In the genomic region with DNA sequence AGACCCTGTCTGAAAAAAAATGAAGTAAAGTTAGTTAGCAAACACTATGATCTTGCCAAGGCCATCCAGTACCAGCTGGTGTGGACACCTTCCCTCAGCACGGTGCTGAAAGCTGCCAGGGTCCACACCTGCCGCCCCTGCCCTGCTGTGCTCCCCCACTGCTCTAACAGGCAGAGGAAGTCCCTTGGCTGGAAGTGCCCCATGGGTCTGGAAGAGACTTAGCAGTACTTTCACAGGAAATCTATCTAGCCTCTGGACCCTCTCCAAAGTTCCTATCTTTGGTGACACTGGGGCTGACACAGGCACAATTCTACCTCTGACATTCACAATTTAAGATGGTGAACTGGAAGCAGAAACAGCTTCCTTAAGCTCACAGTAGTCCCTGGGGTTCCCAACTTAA, we compare ENCODE assay signal across 12 mouse cellular contexts.
DNase-seq lines count a peak whose midpoint lies in the region; ATAC-seq and TF ChIP-seq lines count a peak whose summit lies in the region.
"Had no signal": no experiment of that assay in that cellular context is flagged by ENCODE, and none has a peak within 500 bp of the region (broad histone marks: within the 10 kb centered on the region; RNA-seq: fewer than 3 reads in every experiment).

No protein-coding gene starts in this region.

- no peak overlapping the region for H3K4me2 ChIP-seq in forebrain, embryonic 15.5 days (replicated peaks)
- no peak overlapping the region for H3K4me2 ChIP-seq in forebrain, postnatal 0 days (ENCODE audit: low read depth)
- no peak overlapping the region for H3K4me2 ChIP-seq in heart, embryonic 13.5 days
- H3K4me2 ChIP-seq in heart, postnatal 0 days (ENCODE audit: low read depth, low read length): no peak overlapping the region
- H3K4me2 ChIP-seq: embryonic facial prominence, embryonic 13.5 days; limb, embryonic 15.5 days; lung, embryonic 15.5 days; neural tube, embryonic 13.5 days had no signal

- no peak for TF ChIP-seq POLR2A in bone marrow macrophage, adult 2 months (IDR thresholded peaks at IDR 0.05; ENCODE audit: borderline replicate concordance, low read depth, low read length)

- no peaks in the 10 kb centered on the region for H3K36me3 ChIP-seq in forebrain, embryonic 15.5 days
- H3K36me3 ChIP-seq in forebrain, postnatal 0 days (ENCODE audit: insufficient read depth): no peaks in the 10 kb centered on the region; the same call in 1 of the 2 replicates
- H3K36me3 ChIP-seq in heart, embryonic 13.5 days: peaks cover 3% of the 10 kb centered on the region; the same call in 1 of the 2 replicates
- peaks cover 16% of the 10 kb centered on the region; the same call in 1 of the 2 replicates for H3K36me3 ChIP-seq in heart, postnatal 0 days (replicated peaks; ENCODE audit: control insufficient read depth, insufficient read depth, low read length)
- peaks cover 4% of the 10 kb centered on the region; the same call in 1 of the 2 replicates for H3K36me3 ChIP-seq in embryonic facial prominence, embryonic 10.5 days (replicated peaks)
- H3K36me3 ChIP-seq: forebrain, embryonic 10.5 days; lung, embryonic 15.5 days had no signal

- WGBS in forebrain, embryonic 15.5 days: 71% methylated on average over 2 of the region's 2 CpGs
- 63% methylated on average over 2 of the region's 2 CpGs for WGBS in forebrain, postnatal 0 days
- 25% methylated on average over 2 of the region's 2 CpGs for WGBS in heart, embryonic 13.5 days
- WGBS in heart, postnatal 0 days: 14% methylated on average over 2 of the region's 2 CpGs
- WGBS in embryonic facial prominence, embryonic 10.5 days: 64% methylated on average over 2 of the region's 2 CpGs

- TF ChIP-seq CTCF in forebrain, postnatal 0 days (IDR thresholded peaks at IDR 0.05; ENCODE audit: low read depth): no peak
- TF ChIP-seq CTCF in bone marrow macrophage, adult 2 months (IDR thresholded peaks at IDR 0.05; ENCODE audit: low read depth, low read length): no peak
- TF ChIP-seq CTCF in heart, postnatal 0 days (IDR thresholded peaks at IDR 0.05; ENCODE audit: low read depth): no peak

- H3K27me3 ChIP-seq in forebrain, embryonic 15.5 days: no peaks in the 10 kb centered on the region
- H3K27me3 ChIP-seq in forebrain, postnatal 0 days (ENCODE audit: insufficient read depth, low read length): no peaks in the 10 kb centered on the region
- no peaks in the 10 kb centered on the region for H3K27me3 ChIP-seq in heart, embryonic 13.5 days (replicated peaks)
- no peaks in the 10 kb centered on the region for H3K27me3 ChIP-seq in heart, postnatal 0 days (ENCODE audit: control insufficient read depth, insufficient read depth, low read length)
- H3K27me3 ChIP-seq in embryonic facial prominence, embryonic 10.5 days (replicated peaks; ENCODE audit: low read depth, poor library complexity, severe bottlenecking): no peaks in the 10 kb centered on the region
- H3K27me3 ChIP-seq: embryonic facial prominence, embryonic 13.5 days; limb, embryonic 15.5 days; lung, embryonic 15.5 days; neural tube, embryonic 13.5 days had no signal

- no peak overlapping the region for H3K4me3 ChIP-seq in forebrain, embryonic 15.5 days
- no peak overlapping the region for H3K4me3 ChIP-seq in forebrain, postnatal 0 days (ENCODE audit: low read depth, low read length)
- H3K4me3 ChIP-seq in heart, embryonic 13.5 days: no peak overlapping the region
- no peak overlapping the region for H3K4me3 ChIP-seq in bone marrow macrophage, adult 2 months (ENCODE audit: insufficient read depth, low read length)
- no peak overlapping the region for H3K4me3 ChIP-seq in heart, postnatal 0 days (ENCODE audit: low read depth, low read length)
- H3K4me3 ChIP-seq in embryonic facial prominence, embryonic 10.5 days: no peak overlapping the region
- H3K4me3 ChIP-seq: embryonic facial prominence, embryonic 13.5 days; forebrain, embryonic 10.5 days; limb, embryonic 15.5 days; lung, embryonic 15.5 days; neural tube, embryonic 13.5 days had no signal

- no peak for TF ChIP-seq EP300 in heart, postnatal 0 days (IDR thresholded peaks at IDR 0.05; ENCODE audit: low read depth)

- 0 out of 2 replicates have a peak, but pooled peaks have one; percentile 20 for ATAC-seq in forebrain, embryonic 15.5 days (replicated peaks)
- ATAC-seq in forebrain, postnatal 0 days: no peak
- no peak for ATAC-seq in heart, embryonic 13.5 days (ENCODE audit: extremely low read depth, insufficient number of reproducible peaks, low FRiP score, low TSS enrichment)
- peak; percentile 13 for ATAC-seq in heart, postnatal 0 days (ENCODE audit: insufficient read depth, low read depth)

- no peak overlapping the region for H3K9ac ChIP-seq in forebrain, embryonic 15.5 days (replicated peaks)
- H3K9ac ChIP-seq in forebrain, postnatal 0 days: no peak overlapping the region
- H3K9ac ChIP-seq in heart, embryonic 13.5 days: no peak overlapping the region
- no peak overlapping the region for H3K9ac ChIP-seq in heart, postnatal 0 days (replicated peaks; ENCODE audit: low read depth, low read length)
- H3K9ac ChIP-seq: embryonic facial prominence, embryonic 13.5 days; limb, embryonic 15.5 days; neural tube, embryonic 13.5 days had no signal

- H3K27ac ChIP-seq in forebrain, embryonic 15.5 days (replicated peaks): no peak overlapping the region
- H3K27ac ChIP-seq in forebrain, postnatal 0 days (ENCODE audit: low read depth, low read length): no peak overlapping the region
- H3K27ac ChIP-seq in heart, embryonic 13.5 days (replicated peaks): peak overlapping the region; percentile 80
- peak overlapping the region; percentile 48 for H3K27ac ChIP-seq in bone marrow macrophage, adult 2 months (ENCODE audit: insufficient read depth, low read depth, low read length)
- H3K27ac ChIP-seq in heart, postnatal 0 days (ENCODE audit: low read depth): peak overlapping the region; percentile 82
- no peak overlapping the region for H3K27ac ChIP-seq in embryonic facial prominence, embryonic 10.5 days (replicated peaks)
- H3K27ac ChIP-seq: forebrain, embryonic 10.5 days; limb, embryonic 15.5 days; neural tube, embryonic 13.5 days had no signal

- no peaks in the 10 kb centered on the region for H3K9me3 ChIP-seq in forebrain, embryonic 15.5 days
- no peaks in the 10 kb centered on the region for H3K9me3 ChIP-seq in forebrain, postnatal 0 days (ENCODE audit: low read length)
- no peaks in the 10 kb centered on the region for H3K9me3 ChIP-seq in heart, embryonic 13.5 days
- H3K9me3 ChIP-seq in heart, postnatal 0 days (replicated peaks; ENCODE audit: control insufficient read depth, low read length): no peaks in the 10 kb centered on the region
- no peaks in the 10 kb centered on the region for H3K9me3 ChIP-seq in embryonic facial prominence, embryonic 10.5 days
- H3K9me3 ChIP-seq: embryonic facial prominence, embryonic 13.5 days; forebrain, embryonic 10.5 days; limb, embryonic 15.5 days; lung, embryonic 15.5 days; neural tube, embryonic 13.5 days had no signal

- intact Hi-C loops in heart, postnatal 10 days (cut with DNase I): no loop called here

- no peak for DNase-seq in forebrain, postnatal 0 days
- no peak for DNase-seq in heart, postnatal 10 days
- DNase-seq in heart, postnatal 0 days (ENCODE audit: low spot score): no peak
- DNase-seq in embryonic facial prominence, embryonic 10.5 days (ENCODE audit: low spot score): no peak

- peaks cover 9% of the 10 kb centered on the region for H3K4me1 ChIP-seq in forebrain, embryonic 15.5 days
- no peaks in the 10 kb centered on the region for H3K4me1 ChIP-seq in forebrain, postnatal 0 days (ENCODE audit: insufficient read depth)
- H3K4me1 ChIP-seq in heart, embryonic 13.5 days: peaks cover 46% of the 10 kb centered on the region
- peaks cover 45% of the 10 kb centered on the region for H3K4me1 ChIP-seq in bone marrow macrophage, adult 2 months (ENCODE audit: control insufficient read depth, insufficient read depth, low read length)
- H3K4me1 ChIP-seq in heart, postnatal 0 days (ENCODE audit: control insufficient read depth, insufficient read depth): peaks cover 32% of the 10 kb centered on the region
- peaks cover 10% of the 10 kb centered on the region for H3K4me1 ChIP-seq in embryonic facial prominence, embryonic 10.5 days

Comparison
In these comparisons a context has a peak if more than half of its experiments do, and no peak if none do; other contexts are left out.
1. ATAC-seq: peak in forebrain, embryonic 15.5 days (single experiment) and heart, postnatal 0 days (single experiment); none in forebrain, postnatal 0 days (single experiment) and heart, embryonic 13.5 days (single experiment).
2. H3K27ac ChIP-seq: peak in heart, embryonic 13.5 days (single experiment), bone marrow macrophage, adult 2 months (single experiment) and heart, postnatal 0 days (single experiment); none in forebrain, embryonic 15.5 days (single experiment), forebrain, postnatal 0 days (single experiment) and embryonic facial prominence, embryonic 10.5 days (single experiment).